Mouse (Mus musculus) right cerebral cortex, adult 18-20 months (tissue): ENCODE measurements around the gene Tex44.

ENCODE experiments used
- DNase-seq: peaks from one replicate; pipeline ENCODE4 v3.0.0; 2022; ENCODE audit warnings: mixed read lengths

Tex44 gene

DNA sequence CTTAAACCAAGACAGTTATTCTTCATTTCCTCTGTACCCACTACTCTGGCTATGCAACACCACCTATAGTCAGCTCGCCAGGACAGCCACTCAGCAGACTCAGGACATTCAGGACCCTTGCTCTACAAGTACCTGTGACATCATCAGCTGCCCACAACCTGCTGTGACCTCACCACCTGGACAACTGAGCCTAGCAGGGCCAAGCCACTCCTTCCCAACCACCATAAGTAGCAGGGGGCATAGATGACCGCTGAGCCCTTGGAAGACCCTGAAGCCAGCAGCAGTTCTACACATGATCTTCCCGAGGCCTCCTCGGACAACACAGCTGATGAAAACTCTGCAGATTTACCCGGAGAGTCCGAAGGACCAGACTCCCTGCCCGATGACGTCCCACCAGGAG is at the start of gene Tex44, which contains the start of gene Nmur1:
Tex44 (plus strand) TSS at position 202 of the 400 bp plus-strand sequence.
Nmur1 (minus strand) TSS at position 101 of the 400 bp plus-strand sequence.
- no peak for DNase-seq

DNA sequence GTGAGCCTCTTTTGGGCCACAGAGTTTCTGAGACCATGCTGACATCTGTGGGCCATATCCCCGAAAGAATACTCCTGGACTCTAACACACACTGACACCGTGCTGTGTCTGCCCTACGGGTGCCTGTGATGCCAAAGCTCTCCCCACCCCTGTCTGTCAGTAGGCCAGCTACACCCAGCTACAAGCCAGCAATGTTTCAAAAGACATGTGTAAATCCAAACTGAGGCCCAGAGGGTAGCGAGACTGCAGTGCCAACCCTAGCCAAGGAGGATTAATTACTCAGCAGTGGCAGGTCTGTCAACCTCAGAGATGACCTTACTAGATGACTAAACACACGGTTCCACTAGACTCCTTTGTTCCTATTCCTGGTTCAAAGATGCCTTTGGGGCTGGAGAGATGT is 49.8 kb upstream of the Tex44 start:
- DNase-seq = no peak

DNA sequence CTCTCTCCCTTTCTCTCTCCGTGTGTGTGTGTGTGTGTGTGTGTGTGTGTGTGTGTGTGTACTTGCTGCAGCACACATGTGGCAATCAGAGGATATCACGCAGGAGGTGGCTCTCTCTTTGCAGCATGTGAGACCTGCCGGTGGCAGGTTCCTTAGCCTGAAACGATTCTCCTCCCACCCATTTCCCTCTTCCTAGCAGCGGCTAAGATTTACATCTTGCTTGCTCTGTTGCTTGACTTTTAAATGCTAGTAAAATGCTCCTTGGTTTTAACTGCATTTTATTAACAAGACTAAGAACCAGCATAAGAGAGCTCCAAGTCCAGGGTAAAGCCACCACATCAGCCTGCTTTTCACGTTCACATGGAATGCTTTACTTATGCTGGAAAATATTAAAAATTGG is 47.5 kb upstream of the Tex44 start:
- DNase-seq = peak; percentile 20

DNA sequence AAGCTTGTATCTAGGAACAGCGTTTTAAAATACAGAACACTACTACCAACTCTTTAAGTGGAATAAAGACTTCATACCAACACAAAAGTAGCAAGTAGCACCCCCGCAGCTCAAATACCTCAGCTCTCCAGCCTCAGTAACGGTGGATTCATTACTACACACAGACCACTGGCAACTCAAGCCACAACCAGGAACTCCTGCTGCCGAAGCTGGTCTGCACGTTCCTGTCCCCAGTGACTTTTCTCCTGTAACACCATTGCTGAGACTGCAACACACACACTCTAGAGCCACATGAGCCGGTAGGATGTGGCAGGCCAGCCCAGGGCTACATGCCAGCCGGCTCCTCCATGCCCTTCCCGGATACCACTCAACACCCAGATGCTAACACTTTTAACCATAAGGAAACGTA is 47.0 kb upstream of the Tex44 start:
- peak; percentile 21 for DNase-seq

DNA sequence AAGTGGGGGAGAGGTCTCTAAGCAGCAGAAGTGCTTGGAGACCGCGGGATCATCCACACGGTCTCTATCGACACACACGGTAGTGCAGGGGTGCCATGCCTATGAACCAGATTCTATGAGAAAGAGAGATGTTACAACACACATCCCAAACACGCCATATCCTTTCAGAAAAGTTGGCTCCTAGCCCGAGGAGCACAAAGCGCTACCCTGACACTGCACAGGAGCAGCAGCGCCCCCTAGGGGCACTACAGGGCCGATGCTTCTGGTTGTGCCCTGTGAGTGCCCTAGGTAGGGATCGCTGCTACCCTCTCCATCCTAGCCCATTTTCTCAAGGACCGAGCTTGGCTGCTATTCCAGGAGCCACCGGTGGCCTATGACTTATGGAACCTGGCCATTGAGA is 45.1 kb upstream of the Tex44 start:
- peak; percentile 48 for DNase-seq

DNA sequence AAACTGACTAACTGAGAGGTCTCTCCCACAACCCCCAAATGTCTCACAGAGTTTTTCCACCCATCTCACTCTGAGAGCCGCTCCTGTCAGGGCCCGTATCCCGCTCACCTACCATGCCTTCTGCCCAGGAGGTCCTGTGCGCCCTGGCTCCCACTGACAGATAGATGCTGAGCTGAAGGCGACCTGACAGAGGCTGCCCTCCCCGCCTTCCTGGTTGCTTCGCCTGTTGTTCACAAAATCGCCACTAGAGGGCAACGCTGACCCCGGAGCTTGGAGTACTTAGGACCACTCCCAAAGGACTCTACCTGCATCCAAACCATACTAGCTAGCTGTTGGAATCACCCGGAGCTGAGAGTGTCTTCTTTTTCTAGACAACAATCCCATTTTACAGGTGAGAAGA is 36.9 kb upstream of the Tex44 start:
- DNase-seq = peak; percentile 59

DNA sequence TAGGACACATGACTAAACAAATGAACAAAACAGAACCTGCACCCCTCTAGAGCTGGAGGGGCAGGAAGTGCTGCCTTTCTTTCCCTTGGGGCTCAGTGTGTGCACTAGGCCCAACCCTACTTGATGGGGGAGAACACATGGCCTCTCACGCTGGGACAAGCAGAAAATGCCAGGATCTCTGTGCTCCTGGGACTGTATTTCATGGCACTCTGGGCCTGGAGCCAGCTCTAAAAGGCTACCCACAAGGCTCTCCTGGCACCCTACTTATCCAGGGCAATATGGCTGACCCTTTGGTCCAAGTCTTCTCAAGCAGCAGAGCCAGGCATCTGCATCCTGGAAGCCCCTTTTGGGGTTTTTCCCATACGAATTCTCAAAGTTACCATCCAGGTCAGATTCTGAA is 34.7 kb upstream of the Tex44 start:
- DNase-seq = no peak

DNA sequence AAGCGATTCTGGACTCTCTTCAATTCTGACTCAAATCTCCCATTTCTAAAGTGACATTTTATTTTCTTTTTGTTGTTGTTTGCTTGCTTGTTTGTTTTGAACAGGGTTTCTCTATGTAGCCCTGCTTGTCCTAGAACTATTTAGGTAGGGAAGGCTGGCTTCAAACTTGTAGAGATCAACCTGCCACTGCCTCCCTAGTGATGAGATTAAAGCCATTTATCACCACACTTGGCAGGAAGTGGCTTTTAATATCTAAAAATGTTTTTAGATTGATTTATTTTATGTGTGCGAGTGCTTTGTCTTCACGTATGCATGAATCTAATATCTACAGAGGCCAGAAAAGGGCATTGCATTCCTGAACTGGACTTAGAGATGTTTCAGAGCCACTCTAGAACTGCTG is 32.9 kb upstream of the Tex44 start:
- DNase-seq = no peak

DNA sequence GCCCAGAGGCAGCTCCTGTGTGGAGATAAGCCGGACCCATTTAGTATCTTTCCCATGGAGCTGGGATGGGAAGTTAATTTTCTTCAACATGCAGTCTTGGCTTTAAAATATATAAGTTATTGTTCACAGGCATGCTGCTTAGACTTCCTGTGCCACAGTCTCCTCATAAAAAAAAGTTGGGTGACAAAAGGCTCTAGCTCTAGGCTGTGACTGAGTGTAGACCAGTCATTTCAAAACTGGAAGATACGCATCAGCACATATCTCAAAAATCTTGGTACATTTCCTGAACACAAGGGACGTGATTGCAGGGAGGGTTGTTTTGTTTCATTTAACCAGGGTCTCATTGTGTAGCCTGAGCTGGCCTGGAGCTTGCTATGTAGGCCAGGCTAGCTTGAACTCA is 31.9 kb upstream of the Tex44 start:
- DNase-seq = no peak

DNA sequence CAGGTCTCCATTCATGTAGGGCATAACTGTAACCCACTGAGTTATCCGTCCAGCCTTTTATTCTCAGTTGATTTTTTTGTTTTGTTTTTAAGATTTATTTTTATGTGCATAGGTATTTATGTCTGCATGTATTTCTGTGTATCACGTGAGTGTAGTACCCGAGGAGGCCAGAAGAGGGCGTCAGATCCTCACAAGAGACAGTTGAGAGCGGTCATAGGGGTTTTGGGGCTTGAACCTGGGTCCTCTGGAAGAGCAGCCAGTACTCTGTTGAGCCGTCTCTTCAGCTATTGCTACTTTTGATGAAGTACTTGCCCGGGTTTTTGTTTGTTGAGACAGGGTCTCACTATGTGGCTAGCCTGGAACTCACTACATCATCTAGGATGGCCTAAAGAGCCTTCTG is 30.2 kb upstream of the Tex44 start:
- no peak for DNase-seq

DNA sequence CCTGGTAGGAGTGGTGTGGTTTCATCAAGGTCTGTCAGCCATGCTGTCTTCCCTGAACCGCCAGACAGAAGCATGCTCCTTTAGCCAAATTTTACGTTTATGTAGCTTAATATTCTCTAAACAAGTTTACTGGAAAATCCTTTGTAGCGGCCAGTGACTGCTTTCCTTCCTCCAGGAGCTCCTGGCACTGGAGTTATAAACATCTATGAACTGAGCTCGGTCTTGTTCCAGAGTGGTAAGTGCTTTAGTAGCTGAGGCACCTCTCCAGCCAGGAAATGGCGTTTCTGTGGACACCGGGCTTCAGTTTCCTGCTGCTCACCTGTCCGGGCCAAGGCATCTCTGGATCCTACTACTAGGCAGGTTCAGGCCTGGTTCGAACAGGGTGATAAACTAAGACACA is 28.5 kb upstream of the Tex44 start:
- DNase-seq = no peak

DNA sequence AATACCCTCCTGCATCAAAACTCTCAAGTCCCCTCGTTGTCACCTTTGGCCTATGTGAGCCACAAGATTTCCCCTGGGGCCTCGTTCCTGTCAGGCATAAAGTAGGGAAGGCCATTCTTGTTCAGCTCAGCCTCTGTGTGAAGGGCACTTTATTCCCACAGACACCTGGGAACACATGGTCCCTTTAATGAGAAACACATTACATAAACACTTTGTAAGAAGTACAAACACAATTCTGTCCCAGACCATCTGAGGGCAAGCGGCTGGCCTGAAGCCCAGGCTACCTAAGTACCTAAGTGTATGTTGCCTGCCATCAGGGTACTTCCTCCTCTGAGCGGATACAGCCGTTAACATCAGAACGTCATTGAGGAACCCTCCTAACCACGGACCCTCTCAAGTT is 27.9 kb upstream of the Tex44 start:
- no peak for DNase-seq

DNA sequence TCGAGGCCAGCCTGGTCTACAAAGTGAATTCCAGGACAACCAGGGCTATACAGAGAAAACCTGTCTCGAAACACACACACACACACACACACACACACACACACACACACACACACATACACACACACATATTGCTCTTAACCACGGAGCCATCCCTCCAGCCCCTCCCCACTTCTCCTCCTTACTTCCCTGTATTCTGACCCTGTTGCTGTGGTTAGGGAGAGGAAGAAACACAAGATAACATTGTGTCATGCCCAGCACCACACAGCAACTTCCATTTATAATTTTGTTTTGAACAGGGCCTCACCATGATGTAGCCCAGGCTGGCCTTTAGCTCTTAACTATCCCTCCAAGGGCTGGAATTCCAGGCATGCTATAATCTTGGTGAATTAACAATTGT is 26.8 kb upstream of the Tex44 start:
- DNase-seq = no peak

DNA sequence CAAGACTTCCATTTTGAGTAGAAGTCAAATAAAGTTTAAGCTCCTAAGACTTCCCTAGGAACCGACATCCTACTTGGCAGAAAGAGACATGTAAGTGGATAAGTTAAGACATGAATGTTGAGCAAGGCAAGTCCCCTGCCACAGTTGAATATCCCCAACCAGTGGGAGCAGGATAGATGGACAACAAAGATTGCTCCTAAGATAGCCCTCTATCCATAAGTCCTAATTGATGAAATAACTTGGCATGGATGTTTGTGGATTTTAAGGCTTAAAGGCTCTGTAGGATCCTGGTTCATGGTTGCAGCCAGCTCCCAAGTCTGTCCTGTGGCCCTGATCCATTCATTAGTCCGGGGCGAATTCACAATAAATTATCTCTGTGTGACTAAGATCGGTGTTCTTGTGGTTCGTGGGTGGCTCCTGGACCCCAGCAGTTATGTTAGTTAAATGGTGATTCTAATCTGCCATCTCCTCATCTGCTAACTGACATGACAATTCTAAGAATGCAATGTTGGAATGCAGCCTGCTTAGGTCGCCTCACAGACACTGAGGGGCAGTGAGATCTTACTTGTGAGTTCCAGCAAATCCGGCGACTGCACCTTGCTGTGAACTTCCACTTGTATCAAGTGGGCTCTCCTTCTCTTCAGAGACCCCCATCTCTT is 25.9 kb upstream of the Tex44 start:
- no peak for DNase-seq

DNA sequence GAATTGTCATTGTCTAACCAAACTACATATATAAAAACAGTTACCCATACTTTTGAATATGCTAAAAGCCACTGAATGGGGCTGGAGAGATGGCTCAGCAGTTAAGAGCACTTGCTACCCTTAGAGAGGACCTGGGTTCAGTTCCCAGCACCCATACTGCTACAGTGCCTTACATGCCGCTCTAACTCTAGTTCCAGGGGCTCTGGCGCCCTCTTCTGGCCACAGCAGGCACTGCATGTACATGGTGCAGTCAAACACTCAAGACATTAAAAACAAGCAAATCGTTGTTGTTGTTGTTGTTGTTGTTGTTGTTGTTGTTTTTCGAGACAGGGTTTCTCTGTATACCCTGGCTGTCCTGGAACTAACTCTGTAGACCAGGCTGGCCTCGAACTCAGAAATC is 21.3 kb upstream of the Tex44 start:
- DNase-seq = no peak

DNA sequence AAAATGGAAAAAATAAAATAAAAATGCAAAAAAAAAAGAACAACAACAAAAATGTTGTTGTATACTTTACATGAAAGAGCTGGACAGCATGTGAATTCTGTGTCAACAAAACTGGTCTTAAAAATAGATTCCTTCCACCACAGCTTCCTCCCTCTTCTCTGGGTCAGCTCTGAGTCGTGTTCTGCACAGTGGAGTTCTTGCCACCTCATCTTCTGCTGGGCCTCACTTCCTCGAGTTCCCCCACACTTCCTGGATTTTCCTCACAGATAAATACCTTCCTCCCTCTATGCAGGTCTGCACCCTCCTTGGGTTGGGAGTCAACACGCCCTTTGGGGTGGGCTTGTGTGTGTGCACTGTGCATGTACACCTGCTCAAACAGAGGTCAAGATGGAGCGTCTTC is 19.8 kb upstream of the Tex44 start:
- DNase-seq = no peak

DNA sequence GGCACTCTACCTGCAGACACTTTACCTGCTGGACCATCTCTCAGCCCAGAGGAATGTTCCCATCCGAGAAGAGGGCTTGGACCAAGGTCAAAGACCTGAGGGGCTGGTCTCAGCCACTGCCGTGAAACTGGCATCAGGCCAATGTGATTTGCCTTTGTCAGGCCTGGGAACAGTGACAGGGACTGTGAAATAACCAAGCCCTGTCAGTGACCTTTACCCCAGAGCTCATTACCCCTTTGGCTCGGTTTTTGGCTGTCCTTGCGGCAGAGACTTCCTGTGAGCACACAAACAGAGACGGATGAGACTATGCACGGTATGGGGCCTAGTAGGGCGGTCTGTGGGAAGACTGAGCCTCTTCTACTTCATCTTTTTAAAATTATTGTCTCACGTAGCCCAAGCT is 19.2 kb upstream of the Tex44 start:
- no peak for DNase-seq

DNA sequence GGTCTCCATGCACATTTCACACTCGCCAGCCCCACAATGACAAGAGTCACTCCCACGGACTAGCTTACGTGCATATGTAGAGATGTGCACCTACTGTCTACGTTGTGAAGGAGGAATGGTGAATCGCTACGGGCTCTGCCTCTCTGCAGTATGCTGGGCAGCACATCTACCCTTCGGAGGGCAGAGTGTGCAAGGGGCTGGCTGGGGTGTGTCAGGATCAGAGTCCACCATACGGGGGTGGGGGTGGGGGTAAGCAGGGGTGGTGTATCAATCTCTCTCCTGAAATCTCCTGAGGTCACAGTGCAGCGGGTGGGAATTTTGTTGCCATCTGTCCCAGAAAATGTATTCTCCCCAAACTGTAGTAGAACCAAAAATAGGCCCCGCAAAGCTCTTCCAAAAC is 17.6 kb upstream of the Tex44 start:
- no peak for DNase-seq

DNA sequence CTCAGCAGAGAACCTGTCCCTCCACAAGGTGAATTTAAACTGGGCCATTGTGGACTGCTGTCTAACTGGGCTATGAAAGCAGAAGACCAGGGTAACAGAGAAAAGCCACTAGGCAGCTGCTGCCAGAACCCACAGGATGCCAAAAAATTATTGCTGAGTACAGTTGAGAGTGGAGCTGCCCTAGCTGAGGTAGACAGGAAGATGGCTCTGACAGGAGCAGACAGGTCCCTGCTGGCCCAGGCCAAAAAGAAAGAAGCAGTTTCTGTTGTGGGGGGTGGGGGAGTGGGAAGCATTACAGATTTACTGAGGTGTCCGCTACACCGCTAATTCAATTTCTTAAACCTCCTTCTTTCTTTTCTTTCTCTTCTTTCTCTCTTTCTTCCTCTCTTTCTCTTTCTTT is 16.7 kb upstream of the Tex44 start:
- DNase-seq = no peak

DNA sequence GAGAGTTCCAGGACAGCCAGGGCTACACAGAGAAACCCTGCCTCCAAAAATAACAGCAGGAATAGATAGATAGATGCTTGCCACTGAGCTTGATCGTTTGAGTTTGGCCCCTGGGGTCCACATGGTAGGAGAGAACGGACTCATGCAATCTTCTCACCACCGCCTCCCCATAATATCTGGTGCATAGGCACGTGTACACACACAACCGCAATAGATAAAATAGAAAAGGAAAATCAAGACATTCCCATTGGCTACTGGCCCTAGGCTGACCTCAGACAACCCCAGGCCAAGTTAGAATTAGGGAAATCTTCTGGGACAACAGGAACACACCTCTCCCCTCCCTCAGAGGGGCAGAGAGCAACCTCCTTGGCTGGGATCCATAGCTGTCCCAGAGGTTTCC is 11.4 kb upstream of the Tex44 start:
- DNase-seq = no peak

DNA sequence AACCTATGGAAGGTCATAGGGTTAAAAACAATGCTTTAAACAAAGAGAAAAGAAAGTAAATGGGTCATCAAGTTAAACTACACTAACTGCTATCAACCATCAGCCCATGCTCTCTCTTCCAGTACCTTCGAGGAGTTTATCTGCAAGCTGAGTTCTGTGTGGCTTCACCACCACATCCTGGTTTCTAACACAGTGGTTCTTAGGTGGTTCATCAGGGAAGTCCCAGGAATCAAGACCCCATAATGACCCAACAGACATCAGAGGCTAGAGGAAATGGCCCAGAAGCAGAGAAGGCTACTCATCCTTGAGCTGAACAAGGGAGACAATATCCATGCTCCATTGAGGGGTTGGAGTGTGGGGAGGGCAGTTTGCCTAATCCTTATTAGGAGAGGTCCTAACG is 11.0 kb upstream of the Tex44 start:
- no peak for DNase-seq

DNA sequence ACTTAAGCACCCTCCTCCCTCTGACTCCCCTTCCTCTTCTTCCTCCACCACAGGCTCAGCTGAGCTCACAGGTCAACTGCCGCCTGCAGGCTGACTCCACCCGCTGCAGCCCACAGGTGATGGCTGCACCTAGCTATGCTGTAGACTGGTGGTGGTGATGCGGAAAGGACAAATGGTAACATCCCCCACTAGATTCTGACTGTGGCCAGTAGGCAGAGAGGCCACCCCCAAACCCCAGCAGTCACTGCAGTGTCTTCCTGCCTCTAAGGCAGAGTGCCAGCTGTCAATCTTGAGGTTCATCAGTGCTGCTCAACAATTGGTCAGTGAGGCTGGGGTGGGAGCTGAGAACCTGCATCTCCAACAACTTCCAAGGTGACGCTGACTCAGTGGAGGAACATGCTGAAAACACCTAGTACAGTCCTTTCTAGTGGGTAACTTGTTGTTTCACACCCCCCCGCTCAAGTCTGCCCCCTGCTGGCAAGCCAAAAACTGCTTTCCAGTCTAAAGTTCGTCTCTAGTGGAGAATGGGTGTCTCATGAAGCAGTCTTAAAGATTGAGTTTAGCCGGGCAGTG is 10.4 kb upstream of the Tex44 start:
- no peak for DNase-seq

DNA sequence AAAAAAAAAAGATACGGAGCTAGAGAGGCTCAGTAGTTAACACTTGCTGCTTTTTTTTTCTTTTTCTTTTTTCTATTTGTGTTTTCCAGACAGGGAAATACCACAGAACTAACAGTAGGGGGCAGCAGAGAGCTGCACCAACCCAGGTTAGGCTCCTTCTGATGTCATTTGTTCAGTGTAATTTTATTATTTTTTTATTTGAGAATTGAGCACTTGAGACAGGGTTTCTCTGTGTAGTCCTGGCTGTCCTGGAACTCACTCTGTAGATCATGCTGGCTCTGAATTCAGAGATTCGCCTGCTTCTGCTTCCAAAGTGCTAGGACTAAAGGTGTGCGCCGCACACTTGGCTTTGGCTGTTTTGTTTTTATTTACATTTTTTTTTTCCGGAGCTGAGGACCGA is 9.8 kb upstream of the Tex44 start:
- no peak for DNase-seq

DNA sequence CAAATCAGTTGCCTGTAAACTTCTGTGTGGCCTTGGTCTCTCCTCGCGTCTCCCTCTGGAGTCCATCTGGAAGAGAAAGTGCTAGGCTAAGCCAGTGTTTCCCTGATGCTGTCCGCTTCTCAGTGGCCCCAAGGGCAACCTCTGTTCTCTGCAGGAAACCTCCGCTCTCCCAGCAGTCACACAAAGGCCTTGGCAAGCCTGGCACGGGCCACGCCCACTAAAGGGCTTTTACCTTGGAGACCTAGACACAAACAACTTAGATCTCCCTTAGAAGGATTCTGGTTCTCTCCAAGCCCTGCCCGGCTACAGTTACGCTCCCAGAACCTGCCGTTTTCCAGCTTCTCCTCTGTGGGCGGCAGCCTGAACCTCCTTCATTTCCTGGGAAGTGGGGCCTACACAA is 5.1 kb upstream of the Tex44 start:
- DNase-seq = no peak

DNA sequence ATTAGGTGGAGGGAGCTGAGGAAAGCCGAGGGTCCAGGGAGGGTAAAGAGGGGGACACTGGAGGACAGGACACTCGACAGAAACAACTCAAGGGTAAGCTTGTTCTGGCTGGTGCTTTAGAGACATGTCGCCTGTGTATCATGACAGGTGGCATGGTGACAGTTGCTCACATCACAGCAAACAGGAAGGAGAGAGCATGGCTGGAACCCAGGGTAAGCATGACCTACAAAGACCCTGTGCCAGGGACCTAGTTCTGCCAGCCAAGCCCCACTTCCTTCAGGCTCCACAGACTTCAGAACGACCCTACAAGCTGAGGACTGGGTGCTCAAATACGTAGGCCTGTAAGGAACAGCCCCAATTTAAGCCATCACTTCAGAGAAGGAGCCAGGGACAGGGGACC is 2.2 kb upstream of the Tex44 start:
- DNase-seq = no peak
